Mouse (Mus musculus) bone marrow macrophage, adult 2 months (primary cell): ENCODE results near the gene Megf9.

Experiments
- CTCF ChIP-seq: IDR thresholded peaks from 2 replicates; pipeline ENCODE4 v1.5.1; 2012; ENCODE audit warnings: low read depth, mild to moderate bottlenecking, low read length, moderate library complexity
- POLR2A ChIP-seq: IDR thresholded peaks from 2 replicates; pipeline ENCODE4 v1.6.1; 2012; ENCODE audit warnings: mild to moderate bottlenecking, low read depth, low read length, borderline replicate concordance

- TF ChIP-seq CTCF (no peak), POLR2A (no peak)
Observed at GRCm38 (mm10) chr4:70552120-70552519, 17.3 kb upstream of the Megf9 start.
